Mouse (Mus musculus) left cerebral cortex, postnatal 36 days (tissue): Measurements from ENCODE around the gene Slc12a3. TPM values are rescaled to one million over a fixed set of nuclear protein-coding genes. Genes with fewer than 3 reads are reported as not detected.
A peak's percentile ranks its signal among the peaks of the same experiment; 100 is the strongest.

Experiments
- DNase-seq, 2 experiments: peaks; one replicate each; pipeline ENCODE4 v3.0.0; 2021 to 2022; ENCODE audit warnings: low spot score in 2 of 2, mixed read lengths in 1 of 2
- intact Hi-C: fragments of 180-260 bp; cut with DNase I; formaldehyde crosslinking; loops from one replicate; pipeline ENCODE4 v1.15.1; 2025
- total RNA-seq, 2 experiments: library from RNA; stranded (reverse); gene quantifications; 2 replicates each; pipeline ENCODE4 v1.2.3; 2021

The Slc12a3 gene
- total RNA-seq = 1 to 10 TPM in 1 of 2 experiments, under 1 TPM in 1; 0.25 to 1.3 TPM

DNA sequence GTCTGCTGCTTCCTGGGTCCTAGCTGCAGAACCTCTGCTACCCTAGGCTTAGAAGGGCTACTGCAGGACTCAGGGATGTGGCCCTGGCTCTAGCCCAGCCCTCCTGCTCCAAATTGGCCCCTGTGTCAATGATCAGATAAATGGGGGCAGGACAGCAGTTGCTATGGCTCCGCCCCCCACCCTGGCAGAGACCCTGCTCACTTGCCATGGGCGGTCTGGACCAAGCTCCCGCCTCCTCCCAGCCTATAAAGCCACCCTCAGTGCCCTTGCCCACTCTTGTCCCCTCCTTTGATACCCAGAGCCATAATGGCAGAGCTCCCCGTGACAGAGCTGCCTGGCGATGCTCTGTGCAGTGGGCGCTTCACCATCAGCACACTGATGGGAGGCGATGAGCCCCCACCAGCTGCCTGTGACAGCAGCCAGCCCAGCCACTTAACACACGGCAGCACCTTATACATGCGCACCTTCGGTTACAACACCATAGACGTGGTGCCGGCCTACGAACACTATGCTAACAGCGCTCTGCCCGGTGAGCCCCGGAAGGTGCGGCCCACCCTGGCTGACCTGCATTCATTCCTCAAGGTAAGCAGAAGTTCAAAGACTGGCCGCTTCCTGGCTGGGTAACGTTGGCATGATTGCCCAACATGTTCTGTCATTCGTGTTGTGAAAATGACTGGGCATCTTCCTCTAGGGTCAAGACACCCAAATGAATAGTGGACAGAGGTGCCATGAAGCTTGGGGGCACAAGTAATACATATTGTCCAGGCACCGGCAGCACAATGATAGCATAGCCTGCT, at the start of gene Slc12a3:
Gene Slc12a3 (plus strand): TSS at position 270 of the 797 bp plus-strand sequence.
- intact Hi-C loops = no loop called here
- no peak for DNase-seq

DNA sequence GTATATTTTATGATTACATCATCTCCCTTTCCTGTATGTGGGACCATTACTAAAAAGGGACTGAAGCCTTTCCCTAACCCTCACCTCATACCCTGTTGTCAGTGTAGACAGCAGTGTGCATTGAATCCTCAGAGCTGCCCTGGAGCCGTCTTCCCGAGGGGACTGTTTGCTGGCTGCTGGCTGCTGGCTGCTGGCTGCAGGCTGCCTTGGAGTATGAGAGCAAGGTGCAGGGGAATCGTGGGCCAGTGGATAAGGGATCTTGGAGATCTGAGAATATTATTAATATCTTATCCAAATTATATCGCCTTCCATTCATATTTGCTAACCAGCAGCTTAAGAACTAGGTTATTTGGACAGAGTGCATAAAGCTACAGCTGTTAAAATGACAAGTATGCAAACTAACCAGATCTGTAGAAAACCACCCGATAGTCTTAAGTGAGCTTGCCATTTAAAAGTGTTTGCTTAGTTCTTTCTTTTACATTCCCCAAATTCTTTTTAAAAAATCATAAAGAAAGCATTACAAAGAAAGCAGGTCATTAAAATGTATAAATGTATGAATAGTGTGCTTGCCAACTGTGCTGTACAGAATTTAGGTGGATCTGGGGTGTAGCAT, 48.9 kb upstream of the Slc12a3 start:
- intact Hi-C loops = no loop called here

GRCm38 (mm10) chr8:94282453-94282985, 46.5 kb upstream of the Slc12a3 start:
- DNase-seq = no peak
- intact Hi-C loops = no loop called here

More for the DNA sequence above, 48.9 kb upstream of the Slc12a3 start:
- DNase-seq = no peak

DNA sequence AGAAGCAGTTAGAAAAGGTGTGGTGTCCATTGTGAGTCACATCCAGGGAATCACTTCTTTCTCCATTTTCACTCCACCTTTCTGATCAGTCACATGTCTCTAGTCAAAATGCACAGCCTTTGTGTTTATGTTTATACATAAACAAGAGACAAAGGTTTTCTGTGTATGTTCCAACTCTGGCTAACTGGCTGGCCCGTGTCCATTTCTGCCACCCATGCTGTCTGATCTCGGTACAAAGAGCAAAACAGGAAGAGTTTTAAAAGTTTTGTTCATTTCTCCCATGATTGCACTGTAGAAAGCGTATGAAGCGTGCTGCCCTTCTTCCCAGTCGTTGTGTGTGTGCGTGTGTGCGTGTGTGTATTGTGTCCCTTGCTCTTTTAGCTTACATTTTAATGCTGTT, 44.8 kb upstream of the Slc12a3 start:
- no peak for DNase-seq
- intact Hi-C loops = no loop called here

DNA sequence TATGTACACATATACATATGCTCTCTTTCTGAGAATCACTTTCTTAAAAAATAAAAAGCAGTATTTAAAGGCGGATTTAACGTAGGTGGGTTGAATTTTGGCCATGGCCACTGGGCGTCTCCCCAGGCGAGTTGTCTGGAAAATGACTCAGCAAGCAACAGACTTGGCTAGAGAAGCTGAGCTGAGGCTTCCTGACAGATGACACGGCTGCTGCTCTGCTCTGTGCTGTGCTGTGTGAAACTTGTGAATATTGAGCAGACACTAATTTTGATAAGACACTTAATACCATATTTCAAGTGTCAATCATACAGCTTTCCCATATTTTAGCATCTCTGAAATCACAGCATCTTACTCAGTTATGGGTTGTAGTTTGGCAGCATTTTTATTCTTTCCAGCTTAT, 38.4 kb upstream of the Slc12a3 start:
- DNase-seq = peak in 1 of 2 experiments; percentile 52
- intact Hi-C loops = no loop called here

DNA sequence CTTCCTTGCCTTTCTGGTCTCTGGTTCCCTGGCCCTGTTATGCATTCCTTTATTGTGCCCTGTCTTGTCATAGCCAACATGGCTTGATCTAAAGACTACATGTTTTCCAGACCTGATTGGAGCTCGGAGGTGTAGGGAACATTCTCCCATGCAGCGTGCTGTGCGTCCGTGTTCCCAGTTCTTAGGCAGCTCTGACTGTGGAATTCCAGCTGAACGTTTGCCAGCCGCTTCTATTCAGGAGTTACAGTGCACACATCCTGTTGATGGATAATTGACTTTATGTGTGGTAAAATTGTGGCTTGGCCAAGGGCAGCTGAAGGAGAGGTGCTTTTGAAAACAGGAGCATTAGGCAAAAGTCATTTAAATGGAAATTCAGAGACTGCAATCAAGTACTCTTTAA, 36.9 kb upstream of the Slc12a3 start:
- intact Hi-C loops = no loop called here
- DNase-seq = no peak

DNA sequence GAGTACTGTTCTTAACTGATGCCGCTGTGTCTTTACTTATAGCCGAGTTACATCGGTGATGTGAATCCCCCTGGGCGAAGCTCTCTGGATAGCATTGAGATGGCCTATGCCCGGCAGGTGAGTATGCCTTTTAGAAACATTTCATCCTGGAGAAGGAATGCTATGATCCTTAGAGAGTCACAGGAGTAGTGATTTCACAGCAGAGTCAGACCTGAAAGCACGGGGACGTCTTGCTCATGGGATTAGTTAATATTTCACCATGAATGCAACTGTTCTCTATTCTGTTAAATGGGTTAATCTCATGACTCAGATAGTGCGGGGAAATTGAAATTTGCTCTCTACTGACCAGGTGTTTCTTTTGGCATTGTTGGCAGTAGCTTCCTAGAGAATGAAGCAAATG, 36.4 kb upstream of the Slc12a3 start:
- no peak for DNase-seq
- intact Hi-C loops = no loop called here

GRCm38 (mm10) chr8:94295687-94296086, 33.3 kb upstream of the Slc12a3 start:
- intact Hi-C loops = no loop called here
- no peak for DNase-seq

DNA sequence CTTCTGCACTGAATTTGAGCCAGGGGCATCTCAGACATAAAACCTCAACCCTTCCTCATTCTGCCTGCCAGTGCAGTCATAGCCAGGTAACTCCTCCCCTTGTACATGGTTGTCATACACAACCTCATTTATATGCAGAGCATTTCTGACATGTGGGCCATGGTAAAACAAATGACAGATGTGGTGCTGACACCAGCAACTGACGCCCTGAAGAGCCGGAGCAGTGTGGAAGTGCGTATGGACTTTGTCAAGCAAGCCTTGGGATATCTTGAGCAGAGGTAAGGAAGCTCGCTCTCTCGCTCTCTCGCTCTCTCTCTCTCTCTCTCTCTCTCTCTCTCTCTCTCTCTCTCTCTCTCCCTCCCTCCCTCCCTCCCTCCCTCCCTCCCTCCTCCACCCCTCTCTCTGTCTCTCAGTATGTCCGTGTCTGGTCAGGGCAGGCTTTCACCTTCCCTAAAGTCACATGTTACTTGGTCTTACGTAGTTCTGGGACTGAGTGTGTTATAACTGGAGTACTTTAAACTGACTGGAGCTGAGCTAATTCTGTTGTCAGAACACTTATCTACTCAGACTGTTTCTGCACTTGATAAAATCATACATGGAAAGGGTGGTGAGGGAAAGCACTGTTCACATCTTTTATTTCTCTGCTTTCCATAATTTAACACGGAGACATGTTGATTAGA, 32.5 kb upstream of the Slc12a3 start:
- intact Hi-C loops = no loop called here
- no peak for DNase-seq

DNA sequence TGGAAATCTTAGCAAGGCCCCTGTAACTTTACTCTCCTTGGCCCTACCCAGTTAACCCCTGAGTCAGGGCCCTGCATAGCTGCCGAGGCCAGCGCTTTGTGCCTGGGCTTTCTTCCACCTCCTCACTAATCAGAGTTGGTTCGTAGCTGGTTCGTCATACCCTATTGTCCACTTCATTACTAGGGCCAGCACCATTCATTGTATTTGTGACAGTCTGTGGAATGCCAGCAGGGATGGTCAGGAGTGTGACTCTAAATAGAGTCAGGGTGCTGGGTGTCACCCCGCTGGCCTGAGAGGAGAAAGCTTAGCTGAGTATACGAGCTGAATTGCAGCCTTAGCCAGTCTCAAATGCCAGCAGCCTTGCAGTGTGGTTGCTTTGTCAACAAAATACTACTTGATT, 31.9 kb upstream of the Slc12a3 start:
- intact Hi-C loops = no loop called here
- DNase-seq = no peak

DNA sequence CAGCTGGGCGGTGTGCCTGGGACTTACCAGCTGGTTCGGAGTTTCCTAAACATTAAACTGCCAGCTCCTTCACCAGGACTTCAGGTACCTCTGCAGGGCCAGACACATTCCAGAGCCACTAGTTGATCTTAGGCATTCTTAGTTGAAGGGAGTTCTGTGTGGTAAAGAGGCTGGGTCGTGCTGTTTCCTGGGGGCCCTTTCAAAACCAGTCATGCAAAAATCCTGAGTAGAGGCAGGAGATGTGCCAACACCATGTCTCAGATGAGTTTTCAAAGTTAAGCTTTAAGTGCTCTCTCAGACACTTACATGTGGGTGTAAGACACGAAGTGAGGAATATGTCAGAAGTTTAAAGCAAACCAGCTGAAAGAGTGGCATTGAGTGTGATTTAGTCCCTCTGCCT, 28.2 kb upstream of the Slc12a3 start:
- intact Hi-C loops = no loop called here
- no peak for DNase-seq

DNA sequence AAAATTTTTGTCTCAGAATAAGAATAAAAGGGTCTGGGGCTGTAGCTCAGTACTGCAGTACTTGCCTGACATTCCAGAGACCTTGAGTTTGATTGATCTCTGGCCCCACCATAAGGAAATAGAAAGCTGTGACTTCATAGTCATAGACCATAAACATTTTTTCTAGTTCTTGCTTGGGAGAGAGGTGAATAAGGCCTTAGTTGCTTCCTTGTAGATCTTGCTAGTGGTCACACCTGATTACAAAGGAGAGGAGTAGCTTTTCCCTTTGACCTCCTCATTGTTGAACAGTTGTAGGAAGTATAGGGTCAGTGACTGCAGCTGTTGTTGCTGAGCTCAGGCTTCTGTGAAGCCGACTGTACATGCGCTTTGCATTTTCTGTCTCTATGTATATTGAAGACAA, 24.6 kb upstream of the Slc12a3 start:
- intact Hi-C loops = no loop called here
- no peak for DNase-seq

DNA sequence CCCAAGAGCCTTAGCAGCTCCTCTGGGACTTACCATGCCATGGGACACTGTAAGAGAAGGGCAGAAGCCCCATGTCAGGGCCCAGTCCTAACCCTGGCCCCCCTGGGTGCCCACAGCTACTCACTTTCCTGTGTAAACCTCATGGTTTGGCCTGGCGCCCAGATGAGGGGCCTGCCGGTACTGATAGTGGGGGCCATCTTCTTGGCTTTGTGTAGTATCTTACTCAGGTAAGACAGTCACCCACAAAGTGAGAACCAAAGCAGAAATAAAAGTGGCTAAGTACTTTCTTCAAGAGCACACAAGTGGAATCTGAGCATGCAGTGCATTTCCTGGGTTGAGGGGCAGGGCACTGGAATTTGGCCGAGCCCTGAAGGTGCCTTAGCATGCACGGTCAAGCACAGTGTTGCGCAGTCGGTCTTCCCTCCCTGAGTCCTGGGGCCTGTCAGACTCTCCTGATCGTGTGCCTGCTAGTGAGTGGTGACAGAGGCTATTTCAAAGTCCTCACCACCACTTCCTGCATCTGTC, 21.9 kb upstream of the Slc12a3 start:
- intact Hi-C loops = no loop called here
- no peak for DNase-seq

DNA sequence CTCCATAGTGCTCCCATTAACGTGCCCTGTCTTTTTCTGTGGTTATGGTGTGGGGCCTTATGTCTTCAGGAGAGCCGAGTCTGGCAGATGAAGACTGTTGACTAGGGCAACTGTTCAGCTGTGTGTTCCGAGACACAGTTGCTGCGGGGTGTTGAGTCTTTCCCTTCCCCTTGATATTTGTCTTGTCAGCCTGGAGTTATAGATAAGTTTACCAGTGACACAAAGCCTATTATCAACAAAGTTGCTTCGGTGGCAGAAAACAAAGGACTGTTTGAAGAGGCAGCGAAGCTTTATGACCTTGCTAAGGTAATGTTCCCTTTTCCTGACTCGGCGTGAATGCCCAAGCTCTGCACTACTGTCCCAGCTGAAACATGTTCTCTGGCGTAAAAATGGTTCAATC, 21.3 kb upstream of the Slc12a3 start:
- intact Hi-C loops = no loop called here
- DNase-seq = no peak

DNA sequence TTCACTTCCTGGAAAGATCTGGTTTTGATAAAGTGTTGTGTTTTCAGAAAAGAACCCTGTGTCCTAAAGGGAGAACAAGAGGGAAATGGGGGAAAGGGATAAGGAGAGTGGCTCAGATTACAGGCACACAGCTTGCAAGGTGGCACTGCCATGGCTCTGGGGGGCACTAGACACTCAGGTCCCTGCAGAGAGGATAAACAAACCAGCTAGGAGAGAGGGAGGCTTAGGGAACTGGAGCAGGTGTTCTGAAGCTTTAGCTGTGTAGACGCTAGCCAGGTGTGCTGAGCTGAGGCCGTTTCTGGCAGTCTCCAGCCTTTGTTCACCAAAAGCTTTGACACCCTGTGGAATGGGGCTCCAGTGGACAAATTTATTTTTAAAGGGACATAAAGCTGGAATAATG, 14.9 kb upstream of the Slc12a3 start:
- intact Hi-C loops = no loop called here
- DNase-seq = no peak

DNA sequence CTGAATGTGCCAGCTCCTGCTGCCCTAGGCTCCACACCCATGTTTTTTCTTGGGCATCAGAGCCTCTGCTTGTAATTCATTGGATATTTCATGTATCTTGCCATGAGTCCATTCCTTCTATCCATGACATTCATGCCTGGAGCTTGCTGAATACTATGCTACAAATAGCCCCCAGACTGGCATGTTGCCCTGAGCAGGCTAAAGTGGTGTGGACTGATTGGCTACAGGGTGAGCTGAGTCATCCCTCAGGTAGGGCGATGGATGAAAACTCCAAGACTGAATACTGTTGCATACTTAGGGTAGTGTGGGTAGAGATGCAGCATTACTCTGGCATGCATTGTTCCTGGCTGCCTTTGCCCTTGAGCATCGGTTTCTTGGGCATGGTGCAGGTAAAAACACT, 11.8 kb upstream of the Slc12a3 start:
- DNase-seq = no peak
- intact Hi-C loops = no loop called here

- no peak for DNase-seq
- intact Hi-C loops = no loop called here
Observed at GRCm38 (mm10) chr8:94317691-94318090, 11.3 kb upstream of the Slc12a3 start.

- intact Hi-C loops = no loop called here
- no peak for DNase-seq
Observed at GRCm38 (mm10) chr8:94320036-94320435, 9.0 kb upstream of the Slc12a3 start.

DNA sequence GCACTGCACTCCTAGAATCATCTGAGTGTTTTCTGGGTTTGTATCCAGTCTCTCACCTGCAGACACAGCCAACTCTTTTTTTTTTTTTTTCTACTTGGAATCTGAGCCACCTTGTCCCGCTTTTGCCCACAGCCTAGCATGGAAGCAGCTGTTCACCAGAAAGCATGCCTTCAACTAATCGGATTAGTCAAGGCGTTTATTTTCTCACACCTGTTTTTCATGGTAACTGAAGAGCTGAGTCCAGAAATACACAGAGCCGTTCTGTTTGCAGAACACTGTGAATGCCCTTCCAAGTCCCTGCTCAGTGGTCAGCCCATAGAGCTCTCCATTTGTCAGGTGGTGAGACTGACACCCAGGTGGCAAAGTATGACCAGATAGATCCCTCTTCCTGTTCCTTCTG, 6.9 kb upstream of the Slc12a3 start:
- intact Hi-C loops = no loop called here

DNA sequence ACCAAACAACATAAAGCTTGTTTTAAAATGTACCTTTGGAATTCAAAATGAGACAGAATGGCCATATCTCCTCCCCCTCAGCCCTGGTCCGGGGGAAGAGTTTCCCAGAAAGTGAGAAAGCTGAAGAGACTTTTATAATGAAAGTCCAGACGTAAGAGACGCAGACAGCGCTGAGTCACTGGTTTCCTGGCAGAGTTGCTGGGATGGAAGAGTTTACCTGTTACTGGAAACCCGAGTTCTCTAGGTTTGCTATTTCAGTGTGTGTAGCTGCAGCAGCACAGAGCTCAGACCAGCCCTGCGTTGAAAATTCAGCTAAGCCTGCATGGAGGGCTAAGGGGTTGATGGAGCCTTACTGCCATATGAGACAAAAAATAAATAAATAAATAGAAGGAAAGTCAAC, 6.0 kb upstream of the Slc12a3 start:
- intact Hi-C loops = no loop called here
- peak in 1 of 2 experiments; percentile 44 for DNase-seq

More for the DNA sequence above, 6.9 kb upstream of the Slc12a3 start:
- DNase-seq = no peak
